Mouse (Mus musculus) CH12.LX (cell line): ENCODE data around the gene Gm4559. TPM values are rescaled to one million over a fixed set of nuclear protein-coding genes. Genes with fewer than 3 reads are reported as not detected.
"Not testable (repeated sequence)": the region's sequence is repeated elsewhere in the genome, so short reads cannot be mapped to it uniquely, and the experiment has no call there.

ENCODE experiments used
- DNase-seq: peaks from one replicate; pipeline ENCODE4 v3.0.0-alpha.2; 2013; ENCODE audit errors: extremely low read depth
- H3K27ac ChIP-seq: 2 replicates; pipeline ENCODE4 v1.5.1; 2012; ENCODE audit warnings: low read depth, mild to moderate bottlenecking, control low read depth, moderate library complexity; ENCODE audit not compliant: insufficient read depth
- H3K27me3 ChIP-seq: replicated peaks from 2 replicates; pipeline ENCODE3; 2012; ENCODE audit warnings: inconsistent platforms
- H3K36me3 ChIP-seq, 2 experiments: replicated peaks in 1 of 2; 2 replicates each; pipeline versions ENCODE3 to v1.6.1; 2012; ENCODE audit warnings: inconsistent platforms in 1 of 2, low read length in 1 of 2, mild to moderate bottlenecking in 1 of 2, mixed read lengths in 1 of 2, moderate library complexity in 1 of 2; ENCODE audit not compliant: control insufficient read depth in 1 of 2, insufficient read depth in 1 of 2
- H3K4me1 ChIP-seq, 2 experiments: 2 replicates each; pipeline ENCODE4 v1.6.1; 2012; ENCODE audit warnings: inconsistent platforms in 1 of 2, moderate library complexity in 1 of 2; ENCODE audit not compliant: insufficient read depth in 2 of 2, control insufficient read depth in 1 of 2
- H3K4me2 ChIP-seq: 2 replicates; pipeline ENCODE4 v1.6.1; 2012; ENCODE audit warnings: low read depth, mild to moderate bottlenecking, control low read depth; ENCODE audit not compliant: poor library complexity, insufficient read depth, severe bottlenecking
- H3K4me3 ChIP-seq, 3 experiments: fragments of 150-350 bp in 1 of 3; sonication (generic) in 1 of 3; replicated peaks in 1 of 3; 2 replicates each; pipeline versions ENCODE3 to v1.5.1; 2011 to 2012; ENCODE audit warnings: low read depth in 2 of 3, low read length in 2 of 3, mild to moderate bottlenecking in 2 of 3, moderate library complexity in 2 of 3, control low read depth in 1 of 3, improper control_type of control experiment in 1 of 3, inconsistent platforms in 1 of 3, mixed read lengths in 1 of 3; ENCODE audit not compliant: poor library complexity in 1 of 3
- H3K79me2 ChIP-seq: replicated peaks from 2 replicates; pipeline ENCODE4 v1.6.1; 2012; ENCODE audit warnings: mild to moderate bottlenecking, moderate library complexity; ENCODE audit not compliant: control insufficient read depth, poor library complexity, insufficient read depth, severe bottlenecking; ENCODE audit errors: extremely low read depth
- H3K9ac ChIP-seq: 2 replicates; pipeline ENCODE4 v1.6.1; 2012; ENCODE audit warnings: low read depth, mild to moderate bottlenecking, control low read depth, moderate library complexity; ENCODE audit not compliant: insufficient read depth
- H3K9me3 ChIP-seq: replicated peaks from 2 replicates; pipeline ENCODE3; 2012; ENCODE audit warnings: low read length, inconsistent platforms, mixed read lengths
- CHD1 ChIP-seq: IDR thresholded peaks from 2 replicates; pipeline ENCODE4 v1.6.1; 2012; ENCODE audit warnings: low read depth, low read length, improper control_type of control experiment, inconsistent platforms
- CHD2 ChIP-seq: IDR thresholded peaks from 2 replicates; pipeline ENCODE4 v1.6.1; 2011; ENCODE audit warnings: low read length, improper control_type of control experiment
- CTCF ChIP-seq, 2 experiments: IDR thresholded peaks in 1 of 2; conservative IDR thresholded peaks in 1 of 2; 2 replicates each; pipeline ENCODE4 v1.5.1; 2011 to 2012; ENCODE audit warnings: low read depth in 2 of 2, low read length in 2 of 2, improper control_type of control experiment in 1 of 2, inconsistent platforms in 1 of 2, mild to moderate bottlenecking in 1 of 2, moderate library complexity in 1 of 2
- E2F4 ChIP-seq: IDR thresholded peaks from 2 replicates; pipeline ENCODE4 v1.6.1; 2011; ENCODE audit warnings: low read depth, low read length, improper control_type of control experiment; ENCODE audit not compliant: insufficient replicate concordance
- EP300 ChIP-seq: IDR thresholded peaks from 2 replicates; pipeline ENCODE4 v1.6.1; 2011; ENCODE audit warnings: low read length, improper control_type of control experiment
- ETS1 ChIP-seq: conservative IDR thresholded peaks from 2 replicates; pipeline ENCODE4 v1.6.1; 2012; ENCODE audit warnings: low read depth, mild to moderate bottlenecking, inconsistent platforms, low read length, improper control_type of control experiment, moderate library complexity
- HCFC1 ChIP-seq: IDR thresholded peaks from 2 replicates; pipeline ENCODE4 v1.6.1; 2012; ENCODE audit warnings: low read depth, mild to moderate bottlenecking, inconsistent platforms, low read length, improper control_type of control experiment
- JUND ChIP-seq: conservative IDR thresholded peaks from 2 replicates; pipeline ENCODE4 v1.6.1; 2011; ENCODE audit warnings: low read depth, low read length, improper control_type of control experiment
- KAT2A ChIP-seq: IDR thresholded peaks from 2 replicates; pipeline ENCODE4 v1.6.1; 2012; ENCODE audit warnings: low read length, improper control_type of control experiment, inconsistent platforms; ENCODE audit not compliant: insufficient replicate concordance
- MAX ChIP-seq: IDR thresholded peaks from 2 replicates; pipeline ENCODE4 v1.6.1; 2011; ENCODE audit warnings: low read length, improper control_type of control experiment
- MEF2A ChIP-seq: IDR thresholded peaks from 2 replicates; pipeline ENCODE4 v1.6.1; 2014; ENCODE audit warnings: low read depth, mild to moderate bottlenecking, inconsistent platforms, low read length, improper control_type of control experiment, borderline replicate concordance
- MXI1 ChIP-seq: IDR thresholded peaks from 2 replicates; pipeline ENCODE4 v1.6.1; 2011; ENCODE audit warnings: mild to moderate bottlenecking, low read depth, low read length, improper control_type of control experiment
- NELFE ChIP-seq: IDR thresholded peaks from 2 replicates; pipeline ENCODE4 v1.6.1; 2011; ENCODE audit warnings: low read depth, low read length, improper control_type of control experiment
- PAX5 ChIP-seq: IDR thresholded peaks from 2 replicates; pipeline ENCODE4 v1.6.1; 2012; ENCODE audit warnings: low read length, inconsistent platforms, mixed read lengths
- POLR2AphosphoS2 ChIP-seq: IDR thresholded peaks from 2 replicates; pipeline ENCODE4 v1.6.1; 2011; ENCODE audit warnings: low read depth, low read length, improper control_type of control experiment
- RAD21 ChIP-seq: IDR thresholded peaks from 2 replicates; pipeline ENCODE4 v1.6.1; 2011; ENCODE audit warnings: low read depth, mild to moderate bottlenecking, low read length, improper control_type of control experiment, moderate library complexity
- SMC3 ChIP-seq: IDR thresholded peaks from 2 replicates; pipeline ENCODE4 v1.6.1; 2011; ENCODE audit warnings: low read depth, low read length, improper control_type of control experiment
- TBP ChIP-seq: conservative IDR thresholded peaks from 2 replicates; pipeline ENCODE4 v1.6.1; 2011; ENCODE audit warnings: low read depth, low read length, improper control_type of control experiment
- UBTF ChIP-seq: IDR thresholded peaks from 2 replicates; pipeline ENCODE4 v1.6.1; 2012; ENCODE audit warnings: low read depth, mild to moderate bottlenecking, inconsistent platforms, low read length, improper control_type of control experiment, moderate library complexity
- USF2 ChIP-seq: conservative IDR thresholded peaks from 2 replicates; pipeline ENCODE4 v1.6.1; 2011; ENCODE audit warnings: low read depth, low read length, improper control_type of control experiment
- ZKSCAN1 ChIP-seq: IDR thresholded peaks from 2 replicates; pipeline ENCODE4 v1.6.1; 2012; ENCODE audit warnings: low read depth, inconsistent platforms, low read length, improper control_type of control experiment, borderline replicate concordance
- ZMIZ1 ChIP-seq: IDR thresholded peaks from 2 replicates; pipeline ENCODE4 v1.6.1; 2012; ENCODE audit warnings: low read depth, mild to moderate bottlenecking, inconsistent platforms, low read length, improper control_type of control experiment
- dilution Hi-C: fragments of 300-500 bp; cut with MboI; formaldehyde crosslinking; loops from 2 replicates; pipeline ENCODE4 v1.14.3; 2020; ENCODE audit warnings: low sequenced_read_pairs; ENCODE audit not compliant: extremely low pct_unique_long_range_greater_than_20kb, extremely low pct_ligation_motif_present
- in situ Hi-C: fragments of 300-500 bp; cut with MboI; formaldehyde crosslinking; loops from 3 replicates; pipeline ENCODE4 v1.14.3; 2019; ENCODE audit warnings: low sequenced_read_pairs, low pct_ligation_motif_present, low pct_unique_long_range_greater_than_20kb, mixed read lengths
- polyA plus RNA-seq: library from polyadenylated mRNA; unstranded; fragments of >175 nt; gene quantifications from 2 replicates; pipeline ENCODE4 v1.2.1, GENCODE M21; 2012; ENCODE audit warnings: low read depth; ENCODE audit not compliant: insufficient read length
- total RNA-seq, 2 experiments: library from RNA; depleted of rRNA; stranded (reverse); fragments of 300-350 nt in 1 of 2; fragments of >200 nt in 1 of 2; gene quantifications; 2 replicates each; pipeline ENCODE4 v1.2.3; 2012 to 2014

The Gm4559 gene
- total and polyA plus RNA-seq, 3 experiments, result not detected

DNA sequence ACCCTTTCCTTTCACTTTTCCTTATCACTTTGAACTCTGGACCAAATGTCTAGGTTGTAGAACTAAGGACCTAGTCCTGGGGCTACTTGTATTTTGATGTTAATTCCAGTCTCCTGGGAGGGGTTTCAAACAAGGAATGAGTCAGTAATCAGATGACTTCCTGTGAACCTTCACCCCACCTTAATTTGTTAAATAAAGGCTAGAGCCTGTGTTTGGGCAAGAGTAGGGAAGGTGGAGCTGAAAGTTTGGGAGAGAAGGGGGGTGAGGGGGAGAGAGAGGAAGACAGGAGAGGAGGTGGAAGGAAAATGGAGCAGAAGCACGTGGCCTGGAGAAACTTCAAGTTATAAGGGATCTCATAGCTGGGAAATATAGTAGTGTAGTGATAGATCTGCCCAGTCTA is 42.6 kb downstream of the Gm4559 start:
- dilution Hi-C loops, result no loop called here
- Histone ChIP-seq H3K4me2 (no peak overlapping the region), H3K27ac (no peak overlapping the region), H3K9me3 (peaks cover 14% of the 10 kb centered on the region), H3K4me1 (no peaks in the 10 kb centered on the region), H3K79me2 (no peaks in the 10 kb centered on the region), H3K9ac (no peak overlapping the region), H3K36me3 (no peaks in the 10 kb centered on the region), H3K27me3 (peaks cover 52% of the 10 kb centered on the region), H3K4me3 (no peak overlapping the region)
- DNase-seq, result no peak
- in situ Hi-C loops, result no loop called here
- TF ChIP-seq ETS1 (no peak), ZMIZ1 (no peak), E2F4 (no peak), MEF2A (no peak), CTCF (conservative IDR thresholded peaks at IDR 0.05 in 1 of 2, IDR thresholded peaks at IDR 0.05 in 1 of 2; ENCODE audit: low read depth in 2 of 2, low read length in 2 of 2) (no peak), CHD2 (no peak), PAX5 (no peak), JUND (no peak), USF2 (no peak), KAT2A (no peak), RAD21 (no peak)

DNA sequence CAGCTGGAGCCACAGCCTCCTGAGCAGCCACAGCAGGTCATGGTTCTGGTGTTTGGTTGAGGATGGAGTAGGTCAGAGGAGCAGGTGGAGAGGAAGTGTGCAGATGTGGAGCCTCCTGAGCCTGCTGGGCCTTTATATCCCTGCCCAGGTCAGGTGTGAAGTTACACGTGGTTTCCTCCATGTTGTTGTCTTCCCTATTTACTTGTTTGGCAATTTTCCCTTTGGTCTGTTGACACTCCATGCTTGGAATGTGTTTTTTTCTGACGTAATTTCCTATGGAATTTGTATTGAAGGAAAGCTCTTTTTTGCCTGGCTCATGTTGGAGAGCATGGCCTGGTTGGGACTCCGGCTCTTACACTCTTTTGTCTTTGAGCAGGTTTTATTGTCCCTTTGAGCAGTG is 44.3 kb downstream of the Gm4559 start, which contains the start of gene Krtap5-5:
TSS of gene Krtap5-5 (minus strand) at position 101 of the 400 bp plus-strand sequence.
- H3K36me3 ChIP-seq, H3K4me3 ChIP-seq, H3K9ac ChIP-seq, H3K79me2 ChIP-seq, H3K4me1 ChIP-seq, dilution Hi-C loops, H3K9me3 ChIP-seq, DNase-seq, in situ Hi-C loops, H3K4me2 ChIP-seq, H3K27ac ChIP-seq: not testable (repeated sequence)
- H3K27me3 ChIP-seq, result peaks cover 63% of the 10 kb centered on the region

DNA sequence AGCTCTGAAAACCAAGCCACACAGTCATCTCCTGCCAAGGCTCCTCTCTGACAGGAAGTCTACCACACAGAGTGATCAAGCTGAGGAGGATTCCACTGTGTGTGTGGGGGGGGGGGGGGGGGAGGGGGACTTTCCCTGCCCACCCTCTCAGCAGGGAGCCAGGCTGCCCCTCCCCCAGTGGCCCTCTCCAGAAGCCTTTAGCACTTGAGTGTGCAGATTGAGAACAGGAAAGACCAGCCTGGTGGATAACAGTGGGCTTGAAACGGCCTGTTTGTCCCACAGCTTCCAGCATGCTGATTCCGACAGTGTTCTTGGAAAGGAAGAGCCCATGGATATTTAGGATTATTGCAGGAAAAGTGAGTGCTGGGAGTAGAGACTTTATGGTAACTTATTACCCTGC is 49.6 kb downstream of the Gm4559 start:
- no peak for DNase-seq

More for the DNA sequence above, 49.6 kb downstream of the Gm4559 start:
- Histone ChIP-seq H3K9me3 (peaks cover 3% of the 10 kb centered on the region), H3K27ac (no peak overlapping the region), H3K4me1 (no peaks in the 10 kb centered on the region), H3K9ac (no peak overlapping the region), H3K4me2 (no peak overlapping the region), H3K36me3 (no peaks in the 10 kb centered on the region)
- in situ Hi-C loops, result no loop called here
- TF ChIP-seq ETS1 (no peak), E2F4 (no peak), KAT2A (no peak), MXI1 (no peak), RAD21 (no peak), TBP (no peak), NELFE (no peak), POLR2AphosphoS2 (no peak), SMC3 (no peak), EP300 (no peak), CTCF (conservative IDR thresholded peaks at IDR 0.05 in 1 of 2, IDR thresholded peaks at IDR 0.05 in 1 of 2; ENCODE audit: low read depth in 2 of 2, low read length in 2 of 2) (no peak), MAX (no peak), ZMIZ1 (no peak), ZKSCAN1 (no peak), CHD2 (no peak), CHD1 (no peak), HCFC1 (no peak), UBTF (no peak), PAX5 (no peak)
- TF ChIP-seq, all 38 proteins: peak for 0
- H3K4me3 ChIP-seq, result no peak overlapping the region
- dilution Hi-C loops, result no loop called here
- no peaks in the 10 kb centered on the region for H3K79me2 ChIP-seq
- H3K27me3 ChIP-seq, result peaks cover 52% of the 10 kb centered on the region
